Mouse (Mus musculus) kidney, embryonic 15.5 days (tissue): Measurements from ENCODE around the gene Plbd1. TPM values are rescaled to one million over a fixed set of nuclear protein-coding genes. Genes with fewer than 3 reads are reported as not detected.

Source experiments
- ATAC-seq: fragments of 200-750 bp; cut with Nextera tagmentation; replicated peaks from 2 replicates; pipeline ENCODE4 v1.8.0; 2017; ENCODE audit warnings: moderate TSS enrichment; ENCODE audit not compliant: low FRiP score
- H3K27ac ChIP-seq: fragments of 300-500 bp; sonication (generic); 2 replicates; pipeline ENCODE4 v1.5.1; 2015; ENCODE audit warnings: mild to moderate bottlenecking, inconsistent platforms
- H3K27me3 ChIP-seq: fragments of 300-500 bp; sonication (generic); 2 replicates; pipeline ENCODE4 v1.6.1; 2015; ENCODE audit warnings: inconsistent platforms
- H3K36me3 ChIP-seq: fragments of 300-500 bp; sonication (generic); 2 replicates; pipeline ENCODE4 v1.6.1; 2015; ENCODE audit warnings: inconsistent platforms
- H3K4me1 ChIP-seq: fragments of 300-500 bp; sonication (generic); 2 replicates; pipeline ENCODE4 v1.6.1; 2015; ENCODE audit warnings: inconsistent platforms
- H3K4me2 ChIP-seq: fragments of 300-500 bp; sonication (generic); 2 replicates; pipeline ENCODE4 v1.6.1; 2015; ENCODE audit warnings: moderate library complexity, mild to moderate bottlenecking, inconsistent platforms
- H3K4me3 ChIP-seq: fragments of 300-500 bp; sonication (generic); replicated peaks from 2 replicates; pipeline ENCODE4 v1.5.1; 2015; ENCODE audit warnings: mild to moderate bottlenecking, inconsistent platforms
- H3K9ac ChIP-seq: fragments of 300-500 bp; sonication (generic); 2 replicates; pipeline ENCODE4 v1.6.1; 2015; ENCODE audit warnings: mild to moderate bottlenecking, inconsistent platforms
- H3K9me3 ChIP-seq: fragments of 300-500 bp; sonication (generic); replicated peaks from 2 replicates; pipeline ENCODE4 v1.6.1; 2016; ENCODE audit warnings: inconsistent platforms
- WGBS: fragments of 180-500 bp; shearing (Covaris S2); methylation state at CpG from one replicate; pipeline ENCODE4 v1.1.7; 2015; ENCODE audit warnings: mixed read lengths; 5-methylcytosine and 5-hydroxymethylcytosine counted together
- polyA plus RNA-seq: library from polyadenylated mRNA; unstranded; fragments of >200 nt; fragmentation: Nextera tagmentation; extraction: Ambion mirVana; gene quantifications from 2 replicates; pipeline ENCODE4 v1.2.1, GENCODE M21; 2015

Gene Plbd1
- polyA plus RNA-seq, 1 experiment from 2014 or later: 5.2 TPM

GRCm38 (mm10) chr6:136612312-136612711 is 49.4 kb downstream of the Plbd1 start:
- Histone ChIP-seq H3K27ac (no peak overlapping the region), H3K36me3 (peaks cover 49% of the 10 kb centered on the region), H3K9me3 (peaks cover 7% of the 10 kb centered on the region; the same call in 1 of the 2 replicates), H3K4me1 (no peaks in the 10 kb centered on the region), H3K4me2 (no peak overlapping the region), H3K9ac (no peak overlapping the region), H3K27me3 (no peaks in the 10 kb centered on the region), H3K4me3 (no peak overlapping the region)
- ATAC-seq: no peak
- 100% methylated on average over 3 of the region's 3 CpGs for WGBS

- Histone ChIP-seq H3K27ac (no peak overlapping the region), H3K4me3 (no peak overlapping the region), H3K4me1 (no peaks in the 10 kb centered on the region), H3K36me3 (peaks cover 56% of the 10 kb centered on the region), H3K27me3 (no peaks in the 10 kb centered on the region), H3K4me2 (no peak overlapping the region), H3K9me3 (peaks cover 7% of the 10 kb centered on the region; the same call in 1 of the 2 replicates), H3K9ac (no peak overlapping the region)
- WGBS: 96% methylated on average over 17 of the region's 17 CpGs
- ATAC-seq: no peak
Observed at GRCm38 (mm10) chr6:136611351-136612215, 50.1 kb downstream of the Plbd1 start.

- peaks cover 94% of the 10 kb centered on the region for H3K36me3 ChIP-seq
- 78% methylated on average over 7 of the region's 7 CpGs for WGBS
- H3K4me2 ChIP-seq: no peak overlapping the region
- ATAC-seq: no peak
- H3K9me3 ChIP-seq: no peaks in the 10 kb centered on the region
- H3K27me3 ChIP-seq: no peaks in the 10 kb centered on the region
- no peaks in the 10 kb centered on the region for H3K4me1 ChIP-seq
- H3K4me3 ChIP-seq: no peak overlapping the region
- no peak overlapping the region for H3K9ac ChIP-seq
- H3K27ac ChIP-seq: no peak overlapping the region
Observed at GRCm38 (mm10) chr6:136602601-136603000, 59.1 kb downstream of the Plbd1 start.

- WGBS: 90% methylated on average over 4 of the region's 4 CpGs
- no peak overlapping the region for H3K4me3 ChIP-seq
- H3K4me1 ChIP-seq: no peaks in the 10 kb centered on the region
- H3K36me3 ChIP-seq: peaks cover 86% of the 10 kb centered on the region
- H3K27me3 ChIP-seq: no peaks in the 10 kb centered on the region
- ATAC-seq: no peak
- H3K4me2 ChIP-seq: no peak overlapping the region
- H3K9me3 ChIP-seq: no peaks in the 10 kb centered on the region
- no peak overlapping the region for H3K9ac ChIP-seq
- H3K27ac ChIP-seq: no peak overlapping the region
Observed at GRCm38 (mm10) chr6:136594541-136594940, 67.2 kb downstream of the Plbd1 start.

GRCm38 (mm10) chr6:136590739-136591138 is 71.0 kb downstream of the Plbd1 start:
- ATAC-seq: no peak
- Histone ChIP-seq H3K4me1 (no peaks in the 10 kb centered on the region), H3K4me2 (no peak overlapping the region), H3K9ac (no peak overlapping the region), H3K9me3 (no peaks in the 10 kb centered on the region), H3K27ac (no peak overlapping the region), H3K27me3 (no peaks in the 10 kb centered on the region), H3K4me3 (no peak overlapping the region), H3K36me3 (peaks cover 80% of the 10 kb centered on the region)
- WGBS: 93% methylated on average over 4 of the region's 4 CpGs

GRCm38 (mm10) chr6:136566002-136566401 is 95.7 kb downstream of the Plbd1 start:
- Histone ChIP-seq H3K9ac (no peak overlapping the region), H3K4me1 (no peaks in the 10 kb centered on the region), H3K36me3 (peaks cover 83% of the 10 kb centered on the region), H3K9me3 (peaks cover 18% of the 10 kb centered on the region), H3K27me3 (no peaks in the 10 kb centered on the region), H3K4me2 (no peak overlapping the region), H3K27ac (no peak overlapping the region), H3K4me3 (no peak overlapping the region)
- no peak for ATAC-seq
- WGBS: 79% methylated on average over 5 of the region's 5 CpGs

Other genes with a start within 250 kb of the Plbd1 start
- gene E330021D16Rik, start 246.4 kb downstream of the Plbd1 start, polyA plus RNA-seq: 1.4 and 2.0 TPM in 2 replicates
- gene Atf7ip, start 155.8 kb downstream of the Plbd1 start, polyA plus RNA-seq: 43.1 and 44.2 TPM in 2 replicates
- gene Gucy2c, start 119.8 kb upstream of the Plbd1 start, polyA plus RNA-seq: 0.08 and 0.71 TPM in 2 replicates
- gene Hist4h4, start 142.5 kb upstream of the Plbd1 start, polyA plus RNA-seq: 0.68 and 0.69 TPM in 2 replicates
- gene H2afj, start 146.3 kb upstream of the Plbd1 start, polyA plus RNA-seq: 112 and 118 TPM in 2 replicates
- gene BC049715, start 165.7 kb upstream of the Plbd1 start, polyA plus RNA-seq: 2.1 and 2.8 TPM in 2 replicates
- gene Wbp11, start 166.3 kb upstream of the Plbd1 start, polyA plus RNA-seq: 112 and 120 TPM in 2 replicates
- gene Smco3, start 173.5 kb upstream of the Plbd1 start, polyA plus RNA-seq: 1.7 and 2.3 TPM in 2 replicates
- gene Art4, start 195.8 kb upstream of the Plbd1 start, polyA plus RNA-seq: 5.2 and 5.9 TPM in 2 replicates
- 210 and 216 TPM in 2 replicates for gene Mgp, start 213.9 kb upstream of the Plbd1 start, polyA plus RNA-seq